In genomic region chr9:66322010-66322931, GRCm38 (mm10) we compare ENCODE assay signal across 9 mouse cellular contexts. TPM values are rescaled to one million over a fixed set of nuclear protein-coding genes. Genes with fewer than 3 reads are reported as not detected.
DNase-seq lines count a peak whose midpoint lies in the region; ATAC-seq and TF ChIP-seq lines count a peak whose summit lies in the region.
"Had no signal": no experiment of that assay in that cellular context is flagged by ENCODE, and none has a peak within 500 bp of the region (broad histone marks: within the 10 kb centered on the region; RNA-seq: fewer than 3 reads in every experiment).

No protein-coding gene starts in this region.

- H3K9me3 ChIP-seq in forebrain, embryonic 12.5 days: no peaks in the 10 kb centered on the region
- no peaks in the 10 kb centered on the region for H3K9me3 ChIP-seq in intestine, postnatal 0 days (ENCODE audit: control insufficient read depth)
- H3K9me3 ChIP-seq: heart, embryonic 13.5 days had no signal

- no peaks in the 10 kb centered on the region for H3K4me1 ChIP-seq in forebrain, embryonic 12.5 days
- no peaks in the 10 kb centered on the region for H3K4me1 ChIP-seq in intestine, postnatal 0 days (replicated peaks; ENCODE audit: control insufficient read depth, insufficient read depth, low read length)
- H3K4me1 ChIP-seq: heart, embryonic 13.5 days had no signal

- H3K27ac ChIP-seq in forebrain, embryonic 12.5 days: no peak overlapping the region
- no peak overlapping the region for H3K27ac ChIP-seq in intestine, postnatal 0 days (ENCODE audit: low read depth, low read length)
- H3K27ac ChIP-seq: heart, embryonic 13.5 days had no signal

- no peak overlapping the region for H3K9ac ChIP-seq in forebrain, embryonic 12.5 days
- H3K9ac ChIP-seq in intestine, postnatal 0 days (ENCODE audit: low read depth, low read length): no peak overlapping the region
- H3K9ac ChIP-seq: heart, embryonic 13.5 days had no signal

- ATAC-seq in forebrain, embryonic 12.5 days (ENCODE audit: low FRiP score): no peak
- ATAC-seq in intestine, postnatal 0 days: no peak

- DNase-seq in heart, adult 8-10 months (ENCODE audit: low spot score): peak; percentile 42
- no peak for DNase-seq in heart, postnatal 25 days (ENCODE audit: low spot score)
- DNase-seq in cerebellum, adult 18-20 months: peak; percentile 96 to 97
- DNase-seq in heart, postnatal 36 days: peak; percentile 21 to 47
- DNase-seq in left cerebral cortex, postnatal 4 days: peak; percentile 80
- DNase-seq in retina, embryonic 14.5 days (ENCODE audit: low spot score): no peak

- no peaks in the 10 kb centered on the region for H3K36me3 ChIP-seq in forebrain, embryonic 12.5 days (replicated peaks)
- no peaks in the 10 kb centered on the region for H3K36me3 ChIP-seq in intestine, postnatal 0 days (ENCODE audit: control insufficient read depth, insufficient read depth)
- H3K36me3 ChIP-seq: heart, embryonic 13.5 days had no signal

- no peak for TF ChIP-seq CTCF in intestine, postnatal 0 days (IDR thresholded peaks at IDR 0.05; ENCODE audit: low read depth)

- no peaks in the 10 kb centered on the region for H3K27me3 ChIP-seq in forebrain, embryonic 12.5 days
- H3K27me3 ChIP-seq in intestine, postnatal 0 days (replicated peaks; ENCODE audit: control insufficient read depth, insufficient read depth, low read length): no peaks in the 10 kb centered on the region
- H3K27me3 ChIP-seq: heart, embryonic 13.5 days had no signal

- WGBS in forebrain, embryonic 12.5 days: 88% methylated on average over 7 of the region's 7 CpGs
- WGBS in intestine, postnatal 0 days: 86% methylated on average over 7 of the region's 7 CpGs

- intact Hi-C loops in heart, postnatal 25 days (cut with DNase I): no loop called here
- intact Hi-C loops in heart, postnatal 36 days (cut with DNase I): no loop called here
- intact Hi-C loops in left cerebral cortex, postnatal 4 days (cut with DNase I): no loop called here

- H3K4me2 ChIP-seq in forebrain, embryonic 12.5 days: no peak overlapping the region
- no peak overlapping the region for H3K4me2 ChIP-seq in intestine, postnatal 0 days (replicated peaks; ENCODE audit: low read depth)
- H3K4me2 ChIP-seq: heart, embryonic 13.5 days had no signal

- H3K4me3 ChIP-seq in forebrain, embryonic 12.5 days (replicated peaks): no peak overlapping the region
- no peak overlapping the region for H3K4me3 ChIP-seq in intestine, postnatal 0 days (ENCODE audit: low read depth, low read length)
- H3K4me3 ChIP-seq: heart, embryonic 13.5 days had no signal

RNA-seq across cellular contexts. Expression of gene Herc1, which starts 28.0 kb away (rescaled TPM):
- total RNA-seq in heart, adult 8-10 months (2022): 10 to 100 TPM; 34.4 to 40.0 (median 35.8) TPM
- total RNA-seq in heart, postnatal 25 days (2021): 10 to 100 TPM; 33.9 to 38.5 TPM
- total RNA-seq in heart, postnatal 36 days (2021): 10 to 100 TPM; 36.8 to 40.2 TPM
- 100 to 1,000 TPM; 125 to 130 TPM for total RNA-seq in left cerebral cortex, postnatal 4 days (2021)
- polyA plus RNA-seq in forebrain, embryonic 12.5 days (2016; fragmentation: Nextera tagmentation; extraction: Ambion mirVana): 50.9 and 54.9 TPM in 2 replicates
- 7.2 and 10.2 TPM in 2 replicates for polyA plus RNA-seq in intestine, postnatal 0 days (2015; fragmentation: Nextera tagmentation; extraction: Ambion mirVana)

Comparison
In these comparisons a context has a peak if more than half of its experiments do, and no peak if none do; other contexts are left out.
1. DNase-seq: peak in heart, adult 8-10 months (single experiment), cerebellum, adult 18-20 months (2 of 2), heart, postnatal 36 days (2 of 2) and left cerebral cortex, postnatal 4 days (single experiment); none in heart, postnatal 25 days (single experiment) and retina, embryonic 14.5 days (single experiment).